Mouse (Mus musculus): Measurements from ENCODE around the gene Kif27.
A peak's percentile ranks its signal among the peaks of the same experiment; 100 is the strongest.

GRCm38 (mm10) chr13:58402003-58402743, 43.3 kb upstream of the Kif27 start, which contains the start of gene Rmi1:
- peak; percentile 11; the same call in 1 of the 2 replicates for TF ChIP-seq CTCF (IDR thresholded peaks at IDR 0.05; ENCODE audit: control insufficient read depth, insufficient read depth, insufficient replicate concordance, low read depth, low read length)
- TF ChIP-seq POLR2A (IDR thresholded peaks at IDR 0.05; ENCODE audit: control insufficient read depth, low read depth, low read length): peak; percentile 99
